Mouse (Mus musculus) cerebellum, postnatal 10 days (tissue): Measurements from ENCODE around the gene Cd164l2.
A peak's percentile ranks its signal among the peaks of the same experiment; 100 is the strongest.

ENCODE experiments used
- DNase-seq, 2 experiments: peaks; one replicate each; pipeline ENCODE4 v3.0.0; 2021; ENCODE audit warnings: mixed read lengths in 2 of 2

Gene Cd164l2

GRCm38 (mm10) chr4:133211751-133212561 lies at the start of gene Cd164l2, which contains the start of gene Gpr3:
Gene Cd164l2, plus strand, starts transcription at chr4:133212131.
Gene Gpr3, minus strand, starts transcription at chr4:133212536.
- peak; percentile 78 to 80 for DNase-seq

GRCm38 (mm10) chr4:133162196-133162595 lies 49.7 kb upstream of the Cd164l2 start:
- DNase-seq: no peak

- no peak for DNase-seq
These were observed 45.2 kb upstream of the Cd164l2 start for GRCm38 (mm10) chr4:133166773-133167172.

DNA sequence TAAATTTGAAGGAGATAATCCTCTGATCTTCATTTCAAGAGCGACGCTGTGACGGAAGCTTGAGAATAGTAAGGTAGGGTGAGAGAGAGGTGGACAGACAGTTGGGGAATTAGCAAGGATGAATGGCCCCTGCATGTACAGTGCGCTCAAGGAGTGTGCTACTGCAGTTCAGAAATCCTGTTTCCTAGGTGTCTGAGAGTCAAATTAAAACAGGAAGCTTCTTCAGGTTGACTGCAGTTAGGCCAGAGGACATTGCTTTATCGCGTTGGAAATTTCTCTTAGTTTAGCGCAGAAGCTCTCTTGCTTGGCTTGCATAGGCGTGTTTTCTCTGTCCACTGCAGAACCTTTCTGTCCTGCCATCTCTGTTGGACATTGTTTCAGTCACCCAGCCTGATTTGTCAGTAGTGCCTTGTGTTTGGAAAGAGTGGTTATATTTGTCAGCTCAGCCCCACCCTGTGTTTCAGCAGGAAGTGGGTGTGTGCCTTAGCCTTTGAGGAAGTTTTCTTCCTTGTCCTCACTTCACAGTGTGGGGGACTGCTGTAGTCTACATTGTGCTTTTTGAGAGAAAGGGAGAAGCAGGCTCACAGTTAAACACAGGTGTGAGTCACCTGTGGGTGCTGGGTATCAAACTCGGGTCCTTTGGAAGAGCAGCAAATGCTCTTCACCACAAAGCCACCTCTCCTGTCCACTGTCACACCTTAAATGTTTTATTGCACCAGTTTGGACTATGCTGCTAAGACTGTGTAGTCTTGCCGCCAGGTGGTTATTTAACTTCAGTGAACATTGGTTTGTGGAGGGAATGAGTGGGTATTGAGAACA lies 42.5 kb upstream of the Cd164l2 start:
- no peak for DNase-seq

DNA sequence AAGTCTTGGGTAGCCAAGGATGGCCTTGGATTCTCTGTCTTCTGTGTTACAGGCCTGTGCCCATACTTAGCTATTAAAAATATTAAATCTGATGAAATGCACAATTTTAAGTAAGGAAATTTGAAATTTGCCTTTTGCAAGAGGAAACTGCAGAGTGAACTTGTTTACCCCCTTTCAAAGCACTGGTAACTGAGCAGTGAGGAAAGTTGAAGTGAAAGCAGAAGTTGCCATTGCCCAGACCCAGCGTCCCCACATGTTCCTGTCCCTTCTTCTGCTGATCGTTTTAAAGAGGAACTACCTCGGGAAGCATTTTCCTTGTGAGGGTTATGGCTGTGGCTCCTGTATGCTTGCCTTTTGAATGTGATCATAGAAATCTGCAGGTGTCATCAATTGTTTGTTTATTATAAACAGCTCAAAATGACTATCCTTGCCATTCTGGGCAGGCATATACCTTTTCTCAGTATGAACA lies 41.8 kb upstream of the Cd164l2 start:
- DNase-seq: no peak

DNA sequence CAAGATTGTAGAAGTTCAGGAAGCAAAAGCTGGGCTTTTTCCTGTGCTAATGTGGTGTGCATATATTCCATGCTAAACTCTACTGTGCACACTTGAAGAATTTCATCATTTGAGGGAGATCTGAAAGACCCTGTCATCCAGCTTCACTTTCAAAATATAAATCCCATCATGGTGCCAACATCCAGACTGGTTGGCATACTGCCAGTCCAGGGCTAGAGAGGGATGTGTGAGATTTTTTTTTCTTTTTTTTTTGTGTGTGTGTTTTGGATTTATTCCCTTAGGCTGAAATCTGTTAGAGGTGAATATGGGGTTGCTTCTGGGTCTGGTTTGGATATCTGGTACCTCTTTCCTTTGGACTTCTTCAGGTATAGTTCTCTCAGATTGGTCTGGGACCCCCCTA lies 41.3 kb upstream of the Cd164l2 start:
- peak; percentile 60 to 61 for DNase-seq

DNA sequence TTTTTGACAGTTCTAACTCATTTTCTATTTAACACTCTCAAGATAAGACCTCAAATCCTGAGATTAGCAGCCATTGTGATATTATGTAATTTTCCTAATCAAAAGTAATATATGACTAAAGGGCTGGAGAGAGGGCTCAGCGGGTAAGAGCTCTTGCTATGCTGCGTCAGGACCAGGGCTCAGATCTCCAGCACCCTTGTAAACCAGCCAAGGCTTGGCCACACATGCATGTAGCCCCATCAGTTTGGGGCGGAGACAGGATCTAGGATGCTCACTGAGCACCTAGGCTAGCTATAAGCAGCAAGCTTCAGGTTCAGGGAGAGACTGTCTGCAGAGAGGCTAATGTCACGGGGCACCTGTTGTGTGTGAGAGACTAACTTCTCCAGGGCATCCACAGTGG lies 39.5 kb upstream of the Cd164l2 start:
- DNase-seq: no peak

GRCm38 (mm10) chr4:133174361-133174760 lies 37.6 kb upstream of the Cd164l2 start:
- DNase-seq: no peak

GRCm38 (mm10) chr4:133175274-133175673 lies 36.7 kb upstream of the Cd164l2 start:
- DNase-seq: no peak

GRCm38 (mm10) chr4:133175998-133176760 lies 35.8 kb upstream of the Cd164l2 start:
- DNase-seq: peak; percentile 75 to 79

DNA sequence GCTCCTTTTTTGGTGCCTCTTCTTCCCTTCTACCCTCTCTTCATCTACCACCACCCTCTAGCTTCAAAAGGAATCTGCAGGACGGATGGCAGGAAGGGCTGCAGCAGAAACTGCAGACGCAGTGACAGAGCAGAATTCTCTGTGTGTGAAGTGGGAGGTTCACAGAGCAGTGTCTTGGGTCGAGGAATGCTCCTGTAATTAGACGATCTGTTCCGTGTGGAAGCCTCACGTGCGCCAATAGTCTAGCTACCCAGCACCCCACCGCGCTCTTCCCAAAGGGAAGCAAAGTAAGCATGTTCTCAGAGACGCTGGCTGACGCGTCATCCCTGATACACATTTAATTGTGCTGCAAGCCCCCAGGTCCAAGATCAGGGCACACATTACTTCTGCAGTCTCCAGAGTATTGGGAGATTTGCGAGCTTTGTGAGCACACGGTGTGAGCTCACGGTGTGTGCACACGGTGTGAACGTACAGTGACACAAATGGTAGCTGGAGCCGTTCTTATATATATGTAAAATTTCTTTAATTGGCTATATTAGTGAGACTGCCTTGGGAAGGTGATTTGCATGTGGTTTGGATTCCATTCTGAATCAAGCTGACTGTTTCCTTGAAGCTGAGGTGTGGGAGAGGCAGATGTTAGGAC lies 35.0 kb upstream of the Cd164l2 start:
- DNase-seq: peak; percentile 41 to 54

DNA sequence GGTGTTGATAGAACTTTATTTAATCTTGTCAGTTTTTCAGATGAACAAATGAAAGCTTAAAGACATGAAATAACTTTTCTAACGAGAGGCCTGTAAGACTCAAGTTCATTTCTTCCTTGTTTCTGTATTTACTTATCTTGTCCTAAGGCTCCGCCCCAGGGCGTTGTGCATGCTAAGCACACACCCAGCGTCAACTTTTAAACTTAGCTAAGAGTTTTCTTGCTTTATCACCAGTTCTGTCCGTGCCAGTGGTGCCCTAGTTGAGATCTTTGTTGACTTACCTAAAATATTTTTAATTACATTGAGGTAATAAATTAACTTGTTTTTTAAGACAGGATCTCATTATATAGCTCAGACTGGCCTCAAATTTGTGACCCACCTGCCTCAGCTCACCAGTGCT lies 33.6 kb upstream of the Cd164l2 start:
- DNase-seq: no peak

DNA sequence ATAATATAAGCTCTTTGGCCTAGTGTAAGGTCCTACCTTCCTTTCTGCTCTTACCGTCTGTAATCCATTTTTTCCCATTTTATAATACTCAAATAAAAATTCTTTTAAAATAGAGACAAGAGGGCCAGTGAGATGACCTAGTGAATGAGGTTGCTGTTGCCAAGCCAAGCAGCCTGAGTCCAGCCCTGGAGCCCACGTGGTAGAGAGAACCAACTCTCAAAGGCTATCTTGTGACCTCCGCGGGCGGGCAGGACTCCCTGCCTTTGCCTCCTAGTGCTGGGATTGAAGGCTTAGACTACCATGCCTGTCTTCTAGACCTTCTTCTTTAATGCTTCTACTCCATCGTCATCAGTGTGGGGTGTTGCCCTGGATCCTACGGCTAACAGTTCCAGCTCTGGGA lies 32.7 kb upstream of the Cd164l2 start:
- no peak for DNase-seq

- DNase-seq: no peak
These were observed 29.4 kb upstream of the Cd164l2 start for GRCm38 (mm10) chr4:133182439-133183033.

DNA sequence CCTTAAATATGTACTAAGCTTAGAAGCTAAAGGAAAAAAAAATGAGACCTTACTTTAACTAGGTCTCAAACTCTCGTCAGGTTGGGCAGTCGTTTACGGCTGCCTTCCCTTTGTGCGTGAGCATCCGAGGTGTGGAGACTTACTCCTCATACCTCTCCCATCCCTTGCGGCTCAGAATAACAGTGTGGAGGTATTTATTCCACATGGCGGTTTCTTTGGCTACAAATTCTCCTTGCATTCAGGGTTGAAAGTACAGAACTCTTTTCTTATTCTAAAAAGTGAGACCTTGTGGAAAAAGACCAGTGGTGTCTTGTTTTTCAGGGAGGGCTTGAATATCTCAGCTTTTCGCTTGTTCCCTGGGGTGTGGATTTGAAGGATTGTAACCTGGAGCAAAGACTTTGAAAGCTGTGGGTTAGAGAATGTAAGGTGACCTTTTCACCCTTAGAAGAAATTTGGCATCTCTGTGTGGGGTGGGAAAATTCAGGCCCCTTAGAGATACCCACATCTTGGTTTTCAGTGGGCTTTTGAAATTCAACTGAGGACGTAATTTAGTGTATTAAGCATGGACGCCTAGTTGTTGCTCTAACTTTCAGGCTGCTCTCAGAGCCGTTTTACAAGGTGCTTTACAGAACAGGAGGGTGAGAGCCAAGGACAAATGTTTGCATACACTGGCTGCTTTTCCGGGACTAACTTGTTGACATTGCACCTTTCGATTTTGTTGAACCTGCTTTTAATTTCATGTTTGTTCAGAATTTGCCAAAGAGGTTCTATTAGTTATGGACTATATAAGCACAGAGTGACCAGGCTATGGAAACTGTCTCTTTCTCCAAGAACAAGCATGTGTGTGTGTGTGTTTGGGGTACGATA lies 27.7 kb upstream of the Cd164l2 start:
- DNase-seq: no peak

DNA sequence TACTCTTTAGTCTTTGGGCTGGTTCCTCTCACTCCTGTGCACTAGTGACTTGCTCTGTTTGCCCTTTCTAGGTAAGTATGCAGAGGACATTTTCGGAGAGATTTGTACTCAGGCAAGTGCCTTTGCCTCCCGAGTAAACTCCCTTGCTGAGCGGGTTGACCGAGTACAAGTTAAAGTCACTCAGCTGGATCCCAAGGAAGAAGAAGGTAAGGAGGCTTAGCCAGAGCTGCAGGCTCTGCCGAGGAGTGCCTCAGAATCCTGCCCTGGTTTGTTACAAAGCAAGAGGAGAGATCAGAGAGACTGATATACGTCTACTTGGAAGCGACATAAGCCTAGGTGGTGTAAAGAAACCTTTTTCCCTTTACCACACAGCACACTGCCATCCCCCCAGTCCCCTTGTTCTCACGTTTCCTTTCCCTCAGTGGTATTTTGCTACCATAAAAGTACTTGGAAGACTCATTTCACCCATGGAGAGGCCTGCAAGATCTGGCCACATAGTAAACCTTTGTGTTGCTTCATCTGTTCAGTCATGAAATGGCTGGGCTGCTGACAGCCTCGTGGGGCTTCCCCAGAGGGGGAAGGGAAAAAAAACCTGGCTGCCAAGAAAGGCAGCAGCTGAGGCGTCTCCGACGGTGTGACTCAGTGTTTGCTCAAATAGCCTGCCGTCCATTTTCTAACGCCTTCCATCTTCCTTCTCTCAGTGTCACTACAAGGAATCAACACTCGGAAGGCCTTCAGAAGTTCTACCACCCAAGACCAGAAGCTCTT lies 26.8 kb upstream of the Cd164l2 start:
- DNase-seq: peak; percentile 63 to 66

GRCm38 (mm10) chr4:133185893-133186292 lies 26.0 kb upstream of the Cd164l2 start:
- no peak for DNase-seq

- no peak for DNase-seq
These were observed 25.1 kb upstream of the Cd164l2 start for GRCm38 (mm10) chr4:133186856-133187255.

- DNase-seq: no peak
These were observed 22.5 kb upstream of the Cd164l2 start for GRCm38 (mm10) chr4:133189396-133189795.

GRCm38 (mm10) chr4:133194482-133194881 lies 17.4 kb upstream of the Cd164l2 start:
- DNase-seq: no peak
